Mouse (Mus musculus) midbrain, embryonic 16.5 days (tissue): ENCODE data around the gene Wdr48. TPM values are rescaled to one million over a fixed set of nuclear protein-coding genes. Genes with fewer than 3 reads are reported as not detected.

Experiments used
- ATAC-seq: fragments of 200-750 bp; cut with Nextera tagmentation; 2 replicates; pipeline ENCODE4 v1.8.0; 2017; ENCODE audit warnings: moderate TSS enrichment
- H3K27ac ChIP-seq: fragments of 300-500 bp; sonication (generic); 2 replicates; pipeline ENCODE4 v1.5.1; 2014; ENCODE audit warnings: mild to moderate bottlenecking, low read length, mixed read lengths
- H3K27me3 ChIP-seq: fragments of 300-500 bp; sonication (generic); 2 replicates; pipeline ENCODE4 v1.6.1; 2014; ENCODE audit warnings: low read depth, low read length, mixed read lengths; ENCODE audit not compliant: control insufficient read depth, insufficient read depth
- H3K36me3 ChIP-seq: fragments of 300-500 bp; sonication (generic); 2 replicates; pipeline ENCODE4 v1.6.1; 2014; ENCODE audit warnings: mild to moderate bottlenecking, low read length, moderate library complexity, mixed read lengths; ENCODE audit not compliant: control insufficient read depth, insufficient read depth
- H3K4me1 ChIP-seq: fragments of 300-500 bp; sonication (generic); 2 replicates; pipeline ENCODE4 v1.6.1; 2014; ENCODE audit warnings: mild to moderate bottlenecking, low read length, mixed read lengths; ENCODE audit not compliant: control insufficient read depth, insufficient read depth
- H3K4me2 ChIP-seq: fragments of 300-500 bp; sonication (generic); 2 replicates; pipeline ENCODE4 v1.6.1; 2014; ENCODE audit warnings: mild to moderate bottlenecking, low read length, mixed read lengths
- H3K4me3 ChIP-seq: fragments of 300-500 bp; sonication (generic); 2 replicates; pipeline ENCODE4 v1.5.1; 2014; ENCODE audit warnings: low read depth, mild to moderate bottlenecking, low read length, moderate library complexity, mixed read lengths
- H3K9ac ChIP-seq: fragments of 300-500 bp; sonication (generic); 2 replicates; pipeline ENCODE4 v1.6.1; 2014; ENCODE audit warnings: low read depth, low read length, mixed read lengths
- H3K9me3 ChIP-seq: fragments of 300-500 bp; sonication (generic); replicated peaks from 2 replicates; pipeline ENCODE4 v1.6.1; 2014; ENCODE audit warnings: mild to moderate bottlenecking, low read length, mixed read lengths; ENCODE audit not compliant: control insufficient read depth, poor library complexity, severe bottlenecking
- WGBS: fragments of 180-500 bp; shearing (Covaris S2); extraction: QIAGEN DNeasy Blood & Tissue Kit; methylation state at CpG from one replicate; pipeline ENCODE4 v1.1.7; 2014; 5-methylcytosine and 5-hydroxymethylcytosine counted together
- polyA plus RNA-seq: library from polyadenylated mRNA; unstranded; fragments of >200 nt; fragmentation: Nextera tagmentation; extraction: Ambion mirVana; gene quantifications from 2 replicates; pipeline ENCODE4 v1.2.1, GENCODE M21; 2015

The Wdr48 gene
- polyA plus RNA-seq: 68.2 and 73.7 TPM in 2 replicates

GRCm38 (mm10) chr9:119894339-119895009 lies at the start of gene Wdr48:
Gene Wdr48 (plus strand): TSS chr9:119894878.
- Histone ChIP-seq H3K4me1 (peaks cover 15% of the 10 kb centered on the region), H3K4me3 (peak within 1 kb of the TSS; percentile 94), H3K4me2 (peak within 1 kb of the TSS; percentile 99), H3K9me3 (no peaks in the 10 kb centered on the region), H3K9ac (peak within 1 kb of the TSS; percentile 80), H3K36me3 (no peaks in the 10 kb centered on the region), H3K27ac (peak within 1 kb of the TSS; percentile 86), H3K27me3 (no peaks in the 10 kb centered on the region; the same call in 1 of the 2 replicates)
- ATAC-seq: peak; percentile 98
- 4% methylated on average over 34 of the region's 34 CpGs for WGBS

- no peak for ATAC-seq
- Histone ChIP-seq H3K4me2 (no peak overlapping the region), H3K27me3 (no peaks in the 10 kb centered on the region), H3K9me3 (no peaks in the 10 kb centered on the region), H3K27ac (no peak overlapping the region), H3K36me3 (no peaks in the 10 kb centered on the region), H3K4me1 (peaks cover 2% of the 10 kb centered on the region; the same call in 1 of the 2 replicates), H3K4me3 (no peak overlapping the region), H3K9ac (no peak overlapping the region)
- 78% methylated on average over 6 of the region's 6 CpGs for WGBS
These were observed 47.5 kb upstream of the Wdr48 start for GRCm38 (mm10) chr9:119847187-119847586.

GRCm38 (mm10) chr9:119848671-119849070 lies 46.0 kb upstream of the Wdr48 start:
- H3K9ac ChIP-seq: no peak overlapping the region
- no peaks in the 10 kb centered on the region for H3K27me3 ChIP-seq
- H3K9me3 ChIP-seq: no peaks in the 10 kb centered on the region
- no peaks in the 10 kb centered on the region for H3K36me3 ChIP-seq
- H3K4me3 ChIP-seq: no peak overlapping the region
- no peak overlapping the region for H3K4me2 ChIP-seq
- WGBS: 29% methylated on average over 7 of the region's 7 CpGs
- ATAC-seq: no peak
- peaks cover 10% of the 10 kb centered on the region; the same call in 1 of the 2 replicates for H3K4me1 ChIP-seq
- no peak overlapping the region for H3K27ac ChIP-seq

- 10% methylated on average over 8 of the region's 8 CpGs for WGBS
- Histone ChIP-seq H3K9me3 (no peaks in the 10 kb centered on the region), H3K27me3 (no peaks in the 10 kb centered on the region), H3K4me1 (peaks cover 10% of the 10 kb centered on the region; the same call in 1 of the 2 replicates), H3K36me3 (no peaks in the 10 kb centered on the region), H3K9ac (no peak overlapping the region), H3K4me3 (no peak overlapping the region), H3K27ac (no peak overlapping the region), H3K4me2 (no peak overlapping the region)
- ATAC-seq: no peak
These were observed 45.5 kb upstream of the Wdr48 start for GRCm38 (mm10) chr9:119849214-119849613.

- Histone ChIP-seq H3K9ac (no peak overlapping the region), H3K27ac (peak overlapping the region; percentile 25), H3K9me3 (no peaks in the 10 kb centered on the region; the same call in 1 of the 2 replicates), H3K36me3 (no peaks in the 10 kb centered on the region), H3K4me1 (peaks cover 10% of the 10 kb centered on the region; the same call in 1 of the 2 replicates), H3K4me3 (no peak overlapping the region), H3K27me3 (no peaks in the 10 kb centered on the region), H3K4me2 (0 out of 2 replicates have a peak overlapping the region, but pooled peaks have one; percentile 12)
- 42% methylated on average over 10 of the region's 10 CpGs for WGBS
- peak; percentile 58; the same call in 1 of the 2 replicates for ATAC-seq
These were observed 42.2 kb upstream of the Wdr48 start for GRCm38 (mm10) chr9:119852347-119853030.

- 58% methylated on average over 2 of the region's 2 CpGs for WGBS
- no peak for ATAC-seq
- no peaks in the 10 kb centered on the region for H3K27me3 ChIP-seq
- H3K9ac ChIP-seq: no peak overlapping the region
- H3K9me3 ChIP-seq: no peaks in the 10 kb centered on the region; the same call in 1 of the 2 replicates
- peaks cover 10% of the 10 kb centered on the region; the same call in 1 of the 2 replicates for H3K4me1 ChIP-seq
- no peak overlapping the region for H3K4me2 ChIP-seq
- peak overlapping the region; percentile 25 for H3K27ac ChIP-seq
- no peak overlapping the region for H3K4me3 ChIP-seq
- H3K36me3 ChIP-seq: no peaks in the 10 kb centered on the region
These were observed 41.4 kb upstream of the Wdr48 start for GRCm38 (mm10) chr9:119853071-119853846.

GRCm38 (mm10) chr9:119854170-119854569 lies 40.5 kb upstream of the Wdr48 start:
- ATAC-seq: no peak
- Histone ChIP-seq H3K4me3 (no peak overlapping the region), H3K27me3 (no peaks in the 10 kb centered on the region), H3K27ac (no peak overlapping the region), H3K4me2 (no peak overlapping the region), H3K4me1 (peaks cover 8% of the 10 kb centered on the region; the same call in 1 of the 2 replicates), H3K36me3 (no peaks in the 10 kb centered on the region), H3K9me3 (no peaks in the 10 kb centered on the region; the same call in 1 of the 2 replicates), H3K9ac (no peak overlapping the region)
- 77% methylated on average over 8 of the region's 8 CpGs for WGBS

- Histone ChIP-seq H3K4me1 (peaks cover 6% of the 10 kb centered on the region), H3K36me3 (no peaks in the 10 kb centered on the region), H3K9ac (no peak overlapping the region), H3K9me3 (no peaks in the 10 kb centered on the region), H3K4me2 (no peak overlapping the region), H3K27ac (no peak overlapping the region), H3K27me3 (no peaks in the 10 kb centered on the region), H3K4me3 (no peak overlapping the region)
- no peak for ATAC-seq
- 82% methylated on average over 4 of the region's 4 CpGs for WGBS
These were observed 7.4 kb upstream of the Wdr48 start for GRCm38 (mm10) chr9:119887144-119887901.
